Mouse (Mus musculus): ENCODE results near the gene Ptpa. TPM values are rescaled to one million over a fixed set of nuclear protein-coding genes. Genes with fewer than 3 reads are reported as not detected.

Ptpa gene
- polyA plus RNA-seq, 1 experiment from 2014 or later: 128 TPM

DNA sequence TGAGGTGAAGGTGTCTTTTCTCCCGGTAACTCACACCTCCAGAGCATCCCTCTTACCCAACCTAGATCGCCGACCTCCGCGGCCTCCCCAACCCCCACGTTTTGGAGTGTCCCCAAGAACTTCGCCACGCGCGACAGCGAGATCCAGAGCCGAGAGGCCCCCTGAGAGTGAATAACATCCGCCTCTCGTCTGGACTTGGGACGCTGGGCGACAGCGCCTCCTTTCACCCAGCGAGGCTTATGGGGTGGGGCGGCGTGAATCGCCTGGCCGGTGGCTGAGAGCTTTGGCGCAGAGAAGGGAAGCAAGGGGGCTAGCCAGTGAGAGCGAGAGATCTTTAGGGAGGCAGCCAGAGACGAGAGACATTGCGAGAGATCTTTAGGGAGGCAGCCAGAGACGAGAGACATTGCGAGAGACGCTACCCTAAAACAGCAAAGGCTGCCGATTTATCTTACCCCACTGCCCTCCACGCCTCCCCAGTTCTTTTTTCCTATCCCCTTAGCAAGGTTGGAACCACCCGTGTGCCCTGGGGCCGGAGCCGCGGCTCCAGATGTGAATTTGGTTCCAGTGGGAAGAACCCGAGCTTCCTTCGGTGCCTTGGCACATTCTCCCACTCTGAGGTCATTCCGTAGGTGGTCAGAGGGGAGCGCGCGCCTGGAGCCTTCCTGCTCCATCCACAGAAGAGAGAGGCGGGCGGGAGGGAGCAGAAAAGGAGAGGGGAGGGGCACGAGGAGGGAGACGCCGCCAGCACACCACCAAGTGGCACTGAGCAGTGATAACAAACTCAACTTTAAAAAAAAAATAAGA is 54.5 kb downstream of the Ptpa start:
- WGBS: 0% methylated on average over 46 of the region's 46 CpGs
- ATAC-seq (ENCODE audit: insufficient read depth, low FRiP score, low read depth): no peak
- H3K36me3 ChIP-seq: no peaks in the 10 kb centered on the region
- no peaks in the 10 kb centered on the region for H3K9me3 ChIP-seq
- peak overlapping the region; percentile 89 for H3K4me2 ChIP-seq
- peaks cover 33% of the 10 kb centered on the region for H3K4me1 ChIP-seq
- peak overlapping the region; percentile 88 for H3K4me3 ChIP-seq (replicated peaks)
- H3K9ac ChIP-seq: peak overlapping the region; percentile 63
- H3K27me3 ChIP-seq (replicated peaks): no peaks in the 10 kb centered on the region
- H3K27ac ChIP-seq: peak overlapping the region; percentile 97

DNA sequence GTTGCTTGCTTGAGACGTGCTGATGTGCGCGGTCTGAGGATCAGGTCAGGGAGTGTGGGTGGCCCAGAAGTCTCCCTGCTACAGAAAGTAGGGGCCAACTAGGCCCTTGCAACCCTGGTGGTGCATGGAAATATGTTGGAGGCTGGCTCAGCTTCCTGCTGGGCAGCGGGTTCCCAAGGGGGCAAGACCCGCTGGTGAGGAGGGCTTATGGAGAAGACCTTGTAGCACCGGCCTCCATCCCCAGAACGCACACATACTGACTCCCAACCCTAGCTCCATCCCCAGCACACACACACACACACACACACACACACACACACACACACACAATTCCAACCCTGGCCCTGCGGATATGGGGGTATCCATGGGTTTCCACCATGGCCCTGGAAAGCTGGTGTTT is 55.2 kb downstream of the Ptpa start:
- H3K9me3 ChIP-seq: no peaks in the 10 kb centered on the region
- no peaks in the 10 kb centered on the region for H3K36me3 ChIP-seq
- peak overlapping the region; percentile 12; the same call in 1 of the 2 replicates for H3K9ac ChIP-seq
- no peak for ATAC-seq (ENCODE audit: insufficient read depth, low FRiP score, low read depth)
- peaks cover 33% of the 10 kb centered on the region for H3K4me1 ChIP-seq
- H3K27ac ChIP-seq: peak overlapping the region; percentile 97
- H3K27me3 ChIP-seq (replicated peaks): no peaks in the 10 kb centered on the region
- peak overlapping the region; percentile 89 for H3K4me2 ChIP-seq
- peak overlapping the region; percentile 88; the same call in 1 of the 2 replicates for H3K4me3 ChIP-seq (replicated peaks)
- 15% methylated on average over 8 of the region's 8 CpGs for WGBS

DNA sequence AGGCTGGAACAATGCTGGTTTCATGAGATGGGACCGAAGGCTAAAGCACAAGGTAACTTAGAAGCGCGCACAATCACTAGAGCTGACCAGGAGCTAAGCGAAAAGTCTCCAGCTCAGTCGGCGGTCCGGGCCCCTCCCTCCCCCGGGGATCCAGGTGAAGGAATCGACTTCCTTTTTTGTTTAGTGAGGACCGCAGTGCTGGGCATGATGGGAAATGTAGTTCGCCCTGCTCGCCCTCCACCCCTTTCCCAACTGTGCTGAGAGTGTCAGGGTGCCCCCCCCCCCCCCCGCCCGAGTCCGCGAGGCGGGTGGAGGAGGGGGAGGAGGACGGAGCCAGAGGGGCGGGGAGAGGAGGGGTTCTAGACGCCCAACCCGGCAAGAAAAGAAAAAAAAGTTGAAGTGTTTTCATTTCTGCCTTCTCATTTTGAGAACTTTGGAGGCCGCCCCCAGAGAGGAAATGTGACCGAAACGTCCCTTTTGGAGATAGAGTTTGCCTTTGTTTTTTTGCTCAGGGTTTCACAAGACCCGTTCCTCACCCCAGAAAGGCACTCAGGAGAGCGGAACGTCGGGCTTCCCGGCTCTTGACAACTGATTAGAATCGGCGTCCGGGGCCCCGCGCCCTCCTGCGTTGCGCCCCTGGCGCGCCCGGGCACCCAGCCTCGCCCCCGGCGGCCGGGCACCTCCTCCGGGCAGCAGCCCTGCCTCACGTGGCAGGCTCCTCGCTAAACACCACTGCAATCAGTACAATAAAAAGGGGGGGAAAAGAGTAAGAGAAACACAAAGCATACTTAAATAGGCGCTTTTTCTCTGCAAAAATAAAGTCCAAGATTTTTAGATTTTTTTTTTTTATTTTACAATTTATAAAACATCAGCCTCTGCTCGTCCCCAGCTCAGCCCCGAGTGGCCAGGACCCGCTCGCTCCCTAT is 56.2 kb downstream of the Ptpa start:
- Histone ChIP-seq H3K4me3 (replicated peaks) (peak overlapping the region; percentile 88), H3K36me3 (no peaks in the 10 kb centered on the region), H3K27ac (peak overlapping the region; percentile 97), H3K27me3 (replicated peaks) (no peaks in the 10 kb centered on the region), H3K4me1 (peaks cover 28% of the 10 kb centered on the region), H3K4me2 (peak overlapping the region; percentile 89), H3K9me3 (no peaks in the 10 kb centered on the region), H3K9ac (peak overlapping the region; percentile 82)
- under 1% methylated on average over 46 of the region's 51 CpGs for WGBS
- peak; percentile 63 for ATAC-seq (ENCODE audit: insufficient read depth, low FRiP score, low read depth)

DNA sequence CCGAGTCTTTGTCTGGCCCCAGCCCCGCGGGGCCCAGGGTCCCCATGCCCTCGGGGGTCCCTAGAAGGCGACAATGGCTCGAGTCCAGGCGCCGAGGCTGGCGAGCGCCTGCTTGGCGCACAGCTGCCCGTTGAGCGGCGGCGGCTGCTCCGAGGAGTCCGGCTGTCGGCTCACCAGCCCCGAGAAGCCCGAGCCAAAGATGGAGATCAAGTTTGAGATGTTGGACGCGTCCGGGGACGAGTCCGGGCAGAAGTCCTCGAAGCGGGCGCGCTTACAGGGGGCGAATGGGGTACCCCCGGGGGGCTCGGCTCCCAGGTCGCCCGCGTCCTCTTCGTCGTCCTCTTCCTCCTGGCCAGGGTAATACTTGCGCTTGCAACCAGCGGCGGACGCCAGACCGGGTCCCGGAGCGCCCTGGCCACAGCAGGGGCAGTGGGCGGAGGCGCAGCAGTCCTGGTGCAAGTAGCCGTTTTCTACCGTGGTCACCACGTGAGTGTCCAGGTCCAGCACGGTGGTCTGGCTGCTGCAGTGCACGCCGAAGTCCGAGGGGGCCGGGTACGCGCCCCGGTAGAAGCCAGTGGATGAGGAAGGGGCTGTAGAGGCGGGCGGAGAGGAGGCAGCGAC is 57.0 kb downstream of the Ptpa start:
- ATAC-seq (ENCODE audit: insufficient read depth, low FRiP score, low read depth): no peak
- H3K36me3 ChIP-seq: no peaks in the 10 kb centered on the region

DNA sequence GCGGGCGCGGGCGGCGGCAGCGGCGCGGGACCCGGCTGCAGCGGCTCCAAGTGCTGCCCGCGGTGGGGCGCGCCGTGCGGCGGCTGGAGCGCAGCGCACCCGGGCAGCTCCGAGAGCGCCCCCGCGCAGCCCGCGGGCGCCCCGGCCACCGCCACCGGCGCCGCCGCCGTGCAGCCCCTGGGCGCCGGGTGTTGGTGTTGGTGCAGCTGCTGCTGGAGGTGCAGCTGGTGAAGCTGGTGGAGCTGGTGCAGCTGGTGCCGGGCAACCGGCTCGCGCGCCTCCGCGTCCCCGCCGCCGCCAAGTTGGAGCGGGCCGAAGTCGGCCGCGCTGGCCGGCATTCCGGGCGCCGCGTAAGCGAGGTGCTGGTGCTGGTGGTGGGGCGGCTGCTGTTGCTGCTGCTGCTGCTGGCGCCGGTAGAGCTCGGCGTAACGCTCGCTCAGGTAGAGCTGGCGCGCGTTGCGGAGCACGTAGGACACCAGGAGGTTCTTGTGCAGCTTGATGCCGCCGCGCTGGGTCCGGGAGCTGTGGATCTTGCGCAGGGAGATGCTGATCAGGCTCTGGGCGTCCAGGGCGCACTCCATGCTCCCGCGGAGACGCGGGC is 57.7 kb downstream of the Ptpa start:
- Histone ChIP-seq H3K9ac (peak overlapping the region; percentile 82), H3K9me3 (no peaks in the 10 kb centered on the region), H3K27me3 (replicated peaks) (no peaks in the 10 kb centered on the region), H3K4me2 (peak overlapping the region; percentile 89), H3K4me1 (peaks cover 26% of the 10 kb centered on the region), H3K27ac (peak overlapping the region; percentile 97), H3K4me3 (replicated peaks) (peak overlapping the region; percentile 88), H3K36me3 (no peaks in the 10 kb centered on the region)
- ATAC-seq (ENCODE audit: insufficient read depth, low FRiP score, low read depth): peak; percentile 14; the same call in 1 of the 2 replicates
- under 1% methylated on average over 77 of the region's 80 CpGs for WGBS

More for the DNA sequence above, 57.0 kb downstream of the Ptpa start:
- Histone ChIP-seq H3K9me3 (no peaks in the 10 kb centered on the region), H3K27ac (peak overlapping the region; percentile 97), H3K4me3 (replicated peaks) (peak overlapping the region; percentile 88), H3K4me2 (peak overlapping the region; percentile 89), H3K9ac (peak overlapping the region; percentile 82), H3K4me1 (peaks cover 26% of the 10 kb centered on the region), H3K27me3 (replicated peaks) (no peaks in the 10 kb centered on the region)
- under 1% methylated on average over 59 of the region's 60 CpGs for WGBS

DNA sequence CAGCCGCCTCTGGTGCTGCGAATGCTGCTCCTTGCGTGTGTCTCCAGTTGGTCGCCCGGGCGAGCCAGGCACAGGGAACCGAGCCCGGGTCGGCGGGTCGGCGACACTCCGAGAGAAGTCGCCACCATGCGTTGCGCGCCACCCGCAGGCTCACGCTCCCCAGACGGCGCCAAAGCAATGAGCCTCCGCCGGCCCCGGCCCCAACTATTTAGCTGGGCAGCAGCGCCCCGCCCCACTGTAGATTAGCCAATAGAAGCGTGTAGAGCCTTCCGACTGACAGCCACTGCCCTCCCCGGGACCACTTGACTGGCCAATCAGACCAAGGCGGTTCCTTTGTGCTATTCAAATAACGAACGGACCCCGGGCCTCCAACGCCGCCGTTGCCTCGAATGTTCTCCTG is 58.2 kb downstream of the Ptpa start, which contains the start of gene Ier5l:
Ier5l (minus strand) TSS at position 181 of the 400 bp plus-strand sequence.
- Histone ChIP-seq H3K4me1 (peaks cover 24% of the 10 kb centered on the region), H3K9ac (peak within 1 kb of the TSS; percentile 82), H3K9me3 (no peaks in the 10 kb centered on the region), H3K4me3 (replicated peaks) (peak within 1 kb of the TSS; percentile 88), H3K27me3 (replicated peaks) (no peaks in the 10 kb centered on the region), H3K36me3 (no peaks in the 10 kb centered on the region), H3K27ac (peak within 1 kb of the TSS; percentile 97), H3K4me2 (peak within 1 kb of the TSS; percentile 89)
- under 1% methylated on average over 37 of the region's 37 CpGs for WGBS
- ATAC-seq (ENCODE audit: insufficient read depth, low FRiP score, low read depth): peak; percentile 83

DNA sequence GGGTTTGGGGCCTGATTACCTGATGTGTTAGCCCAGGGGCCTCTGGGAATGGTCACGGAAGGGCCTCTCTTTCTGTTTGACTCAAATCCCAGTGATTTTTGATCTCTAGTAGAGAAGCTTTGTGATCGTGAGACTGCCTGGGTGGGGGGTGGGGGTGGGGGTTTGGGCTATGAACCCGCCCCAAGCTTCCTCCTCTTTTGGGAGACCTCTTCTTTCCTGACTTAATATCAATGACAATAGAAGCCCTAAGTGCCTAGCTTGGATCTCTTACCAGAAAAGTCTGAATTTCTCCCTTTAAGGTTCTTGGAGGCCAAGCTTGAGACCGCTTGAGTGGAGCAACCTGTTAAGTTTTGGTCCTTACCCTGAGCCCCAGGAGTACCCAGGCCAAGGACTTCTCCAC is 58.9 kb downstream of the Ptpa start:
- Histone ChIP-seq H3K27me3 (replicated peaks) (no peaks in the 10 kb centered on the region), H3K4me1 (peaks cover 19% of the 10 kb centered on the region), H3K4me3 (replicated peaks) (peak overlapping the region; percentile 88), H3K4me2 (peak overlapping the region; percentile 89), H3K9ac (peak overlapping the region; percentile 19; the same call in 1 of the 2 replicates), H3K9me3 (no peaks in the 10 kb centered on the region), H3K36me3 (no peaks in the 10 kb centered on the region), H3K27ac (no peak overlapping the region)
- ATAC-seq (ENCODE audit: insufficient read depth, low FRiP score, low read depth): no peak
- WGBS: 44% methylated on average over 4 of the region's 4 CpGs

DNA sequence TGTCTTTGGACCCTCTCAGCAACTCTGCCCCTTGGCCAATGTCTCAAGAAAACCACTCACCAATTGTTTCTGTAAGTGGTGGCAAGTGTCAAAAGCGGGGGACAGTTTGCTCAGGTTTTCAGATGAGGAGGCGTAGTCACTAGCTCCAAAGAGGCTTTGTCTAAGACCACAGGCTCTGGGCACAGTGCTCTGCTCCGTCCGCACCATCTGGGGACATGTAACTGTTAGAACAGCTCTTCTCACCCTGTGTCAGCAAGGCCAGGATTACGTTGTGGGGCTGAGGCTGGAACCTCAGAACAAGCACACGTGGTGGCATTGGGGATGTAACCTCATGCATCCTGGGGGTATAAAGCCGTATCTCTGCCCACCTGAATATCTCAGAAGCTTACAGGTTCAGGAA is 59.6 kb downstream of the Ptpa start:
- Histone ChIP-seq H3K27me3 (replicated peaks) (no peaks in the 10 kb centered on the region), H3K4me2 (no peak overlapping the region), H3K36me3 (no peaks in the 10 kb centered on the region), H3K27ac (no peak overlapping the region), H3K4me3 (replicated peaks) (no peak overlapping the region), H3K4me1 (peaks cover 14% of the 10 kb centered on the region), H3K9me3 (no peaks in the 10 kb centered on the region), H3K9ac (no peak overlapping the region)
- ATAC-seq (ENCODE audit: insufficient read depth, low FRiP score, low read depth): no peak
- WGBS: 84% methylated on average over 7 of the region's 7 CpGs

DNA sequence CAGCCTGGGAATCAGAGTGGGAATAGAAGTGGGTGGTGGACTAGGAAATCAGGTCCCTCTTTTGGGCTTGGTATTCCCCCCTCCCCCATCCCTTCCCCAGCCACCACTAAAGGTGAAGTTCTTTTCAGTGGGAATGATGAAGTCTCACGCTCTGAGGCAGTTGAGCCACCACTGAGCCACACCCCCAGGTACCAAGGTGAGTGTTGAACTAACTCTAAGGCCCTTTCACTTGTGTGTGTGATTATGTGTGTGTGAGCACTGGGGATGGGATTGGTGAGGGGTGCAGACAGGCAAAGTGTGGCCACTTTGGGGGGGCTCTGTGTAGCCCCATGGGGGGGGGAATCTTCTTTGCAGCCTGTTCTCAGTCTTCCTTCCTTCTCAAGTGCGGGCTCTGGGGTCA is 60.4 kb downstream of the Ptpa start:
- Histone ChIP-seq H3K9me3 (no peaks in the 10 kb centered on the region), H3K27ac (no peak overlapping the region), H3K4me2 (no peak overlapping the region), H3K9ac (no peak overlapping the region), H3K36me3 (no peaks in the 10 kb centered on the region), H3K27me3 (replicated peaks) (no peaks in the 10 kb centered on the region), H3K4me1 (peaks cover 10% of the 10 kb centered on the region), H3K4me3 (replicated peaks) (no peak overlapping the region)
- no peak for ATAC-seq (ENCODE audit: insufficient read depth, low FRiP score, low read depth)
- 59% methylated on average over 2 of the region's 2 CpGs for WGBS

DNA sequence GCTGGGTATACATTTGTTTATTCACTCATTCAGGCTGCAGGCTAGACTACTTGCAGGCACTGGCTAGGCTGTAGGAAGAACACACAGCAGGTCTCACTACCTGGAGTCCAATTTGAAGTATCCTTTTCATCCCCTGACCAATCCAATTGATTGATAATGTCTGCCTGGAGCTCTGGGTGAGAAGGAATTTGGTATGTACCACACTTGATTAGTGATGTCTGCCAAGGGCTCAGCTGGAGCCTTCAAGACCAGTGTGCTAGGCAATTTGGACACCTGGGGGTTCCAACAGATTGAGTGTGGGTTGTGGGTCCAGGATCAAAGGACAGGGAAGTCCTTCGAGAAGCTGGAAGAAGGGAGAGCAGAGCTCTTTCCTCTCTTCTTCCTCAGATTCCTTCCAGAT is 62.7 kb downstream of the Ptpa start:
- Histone ChIP-seq H3K27me3 (replicated peaks) (no peaks in the 10 kb centered on the region), H3K27ac (no peak overlapping the region), H3K36me3 (no peaks in the 10 kb centered on the region), H3K9me3 (no peaks in the 10 kb centered on the region), H3K4me1 (peaks cover 10% of the 10 kb centered on the region), H3K4me3 (replicated peaks) (no peak overlapping the region), H3K9ac (no peak overlapping the region), H3K4me2 (no peak overlapping the region)
- 75% methylated on average over 1 of the region's 1 CpGs for whole genome bisulfite sequencing
- no peak for ATAC-seq (ENCODE audit: insufficient read depth, low FRiP score, low read depth)

DNA sequence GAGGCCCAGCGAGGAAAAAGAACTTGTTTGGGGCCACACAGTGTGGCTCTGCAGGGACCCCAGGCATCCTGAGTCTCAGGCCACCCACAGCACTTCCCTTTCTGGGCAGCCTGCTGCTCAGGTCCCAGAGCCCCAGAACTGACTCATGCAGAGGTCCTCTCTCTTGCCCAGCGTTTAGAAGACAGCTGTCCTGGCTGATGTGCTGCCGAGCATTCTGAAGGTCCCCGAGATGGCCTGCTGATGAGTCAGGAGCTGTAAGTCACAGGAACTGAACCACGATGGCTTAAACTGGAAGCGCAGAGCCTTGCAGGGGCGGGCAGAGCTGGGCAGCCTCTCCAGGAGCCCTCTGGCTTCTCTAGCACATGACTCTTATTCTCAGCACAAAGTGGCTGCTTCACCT is 71.8 kb downstream of the Ptpa start:
- Histone ChIP-seq H3K4me3 (replicated peaks) (no peak overlapping the region), H3K4me2 (no peak overlapping the region), H3K9me3 (no peaks in the 10 kb centered on the region), H3K36me3 (no peaks in the 10 kb centered on the region), H3K27me3 (replicated peaks) (no peaks in the 10 kb centered on the region), H3K9ac (no peak overlapping the region), H3K27ac (no peak overlapping the region), H3K4me1 (0 out of 2 replicates have a peak, but pooled peaks cover 5% of the 10 kb centered on the region)
- no peak for ATAC-seq (ENCODE audit: insufficient read depth, low FRiP score, low read depth)
- 28% methylated on average over 7 of the region's 7 CpGs for WGBS

Data from stomach, embryonic 15.5 days (tissue).